Mouse (Mus musculus): ENCODE measurements around the gene Nrxn3.

- TF ChIP-seq POLR2A (IDR thresholded peaks at IDR 0.05; ENCODE audit: borderline replicate concordance, low read depth, low read length) = no peak
- no peak for TF ChIP-seq CTCF (IDR thresholded peaks at IDR 0.05; ENCODE audit: low read depth, low read length)
Observed at GRCm38 (mm10) chr12:90059786-90060185, 1337.1 kb downstream of the Nrxn3 start.
